Comparison of ENCODE assay signal across 12 mouse cellular contexts in the genomic region with DNA sequence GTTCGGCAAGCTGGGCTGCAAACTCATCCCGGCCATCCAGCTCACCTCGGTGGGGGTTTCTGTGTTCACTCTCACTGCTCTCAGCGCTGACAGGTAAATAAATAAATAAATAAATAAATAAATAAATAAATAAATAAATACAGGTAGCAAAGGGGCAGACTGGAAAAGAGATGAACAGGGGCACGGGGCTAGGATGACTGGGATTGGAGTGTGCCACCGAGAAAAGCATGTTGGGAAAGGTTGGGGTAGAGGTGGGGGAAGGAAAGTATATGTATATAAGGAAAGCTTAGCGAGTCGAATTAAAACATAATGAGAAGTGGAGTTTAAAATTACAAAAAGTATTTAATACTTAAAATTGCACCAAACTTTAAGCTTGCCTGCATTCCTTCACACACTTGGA. TPM values are rescaled to one million over a fixed set of nuclear protein-coding genes. Genes with fewer than 3 reads are reported as not detected.
DNase-seq lines count a peak whose midpoint lies in the region; ATAC-seq and TF ChIP-seq lines count a peak whose summit lies in the region.
"Had no signal": no experiment of that assay in that cellular context is flagged by ENCODE, and none has a peak within 500 bp of the region (broad histone marks: within the 10 kb centered on the region; RNA-seq: fewer than 3 reads in every experiment).

No protein-coding gene starts in this region.

- WGBS in heart, postnatal 0 days: 23% methylated on average over 8 of the region's 8 CpGs
- 27% methylated on average over 8 of the region's 8 CpGs for WGBS in embryonic facial prominence, embryonic 11.5 days
- 17% methylated on average over 8 of the region's 8 CpGs for WGBS in hindbrain, embryonic 13.5 days
- 19% methylated on average over 8 of the region's 8 CpGs for WGBS in midbrain, embryonic 14.5 days

- peak overlapping the region; percentile 71 for H3K4me2 ChIP-seq in heart, postnatal 0 days (ENCODE audit: low read depth, low read length)
- peak overlapping the region; percentile 60 for H3K4me2 ChIP-seq in embryonic facial prominence, embryonic 11.5 days (ENCODE audit: low read depth, low read length)
- H3K4me2 ChIP-seq in hindbrain, embryonic 13.5 days: peak overlapping the region; percentile 83
- H3K4me2 ChIP-seq in midbrain, embryonic 14.5 days (ENCODE audit: low read length): peak overlapping the region; percentile 86

- peaks cover 12% of the 10 kb centered on the region; the same call in 1 of the 2 replicates for H3K27me3 ChIP-seq in heart, postnatal 0 days (ENCODE audit: control insufficient read depth, insufficient read depth, low read length)
- H3K27me3 ChIP-seq in embryonic facial prominence, embryonic 11.5 days (ENCODE audit: control insufficient read depth, insufficient read depth, low read length): no peaks in the 10 kb centered on the region
- H3K27me3 ChIP-seq in hindbrain, embryonic 13.5 days: peaks cover 2% of the 10 kb centered on the region; the same call in 1 of the 2 replicates
- no peaks in the 10 kb centered on the region; the same call in 1 of the 2 replicates for H3K27me3 ChIP-seq in midbrain, embryonic 14.5 days (ENCODE audit: control insufficient read depth, insufficient read depth, low read length)

- TF ChIP-seq EP300 in heart, postnatal 0 days (IDR thresholded peaks at IDR 0.05; ENCODE audit: low read depth): no peak

- 0 out of 2 replicates have a peak overlapping the region, but pooled peaks have one; percentile 43 for H3K4me3 ChIP-seq in heart, postnatal 0 days (ENCODE audit: low read depth, low read length)
- peak overlapping the region; percentile 33 for H3K4me3 ChIP-seq in embryonic facial prominence, embryonic 11.5 days (ENCODE audit: low read depth, low read length)
- H3K4me3 ChIP-seq in hindbrain, embryonic 13.5 days: peak overlapping the region; percentile 44
- peak overlapping the region; percentile 36 for H3K4me3 ChIP-seq in midbrain, embryonic 14.5 days (replicated peaks; ENCODE audit: low read depth, low read length)

- ATAC-seq in heart, postnatal 0 days (ENCODE audit: insufficient read depth, low read depth): no peak
- ATAC-seq in embryonic facial prominence, embryonic 11.5 days (replicated peaks; ENCODE audit: insufficient number of reproducible peaks, low FRiP score, low TSS enrichment, low read depth): no peak
- no peak for ATAC-seq in hindbrain, embryonic 13.5 days (ENCODE audit: low FRiP score)
- 0 out of 2 replicates have a peak, but pooled peaks have one; percentile 27 for ATAC-seq in midbrain, embryonic 14.5 days (ENCODE audit: low FRiP score, low TSS enrichment)

- H3K4me1 ChIP-seq in heart, postnatal 0 days (ENCODE audit: control insufficient read depth, insufficient read depth): no peaks in the 10 kb centered on the region
- no peaks in the 10 kb centered on the region for H3K4me1 ChIP-seq in embryonic facial prominence, embryonic 11.5 days (ENCODE audit: control insufficient read depth, insufficient read depth, low read length)
- H3K4me1 ChIP-seq in hindbrain, embryonic 13.5 days (replicated peaks): peaks cover 12% of the 10 kb centered on the region
- H3K4me1 ChIP-seq in midbrain, embryonic 14.5 days (ENCODE audit: control insufficient read depth, insufficient read depth, low read length): 0 out of 2 replicates have a peak, but pooled peaks cover 12% of the 10 kb centered on the region

- no peak for TF ChIP-seq CTCF in heart, postnatal 0 days (IDR thresholded peaks at IDR 0.05; ENCODE audit: low read depth)

- H3K9me3 ChIP-seq in heart, postnatal 0 days (replicated peaks; ENCODE audit: control insufficient read depth, low read length): no peaks in the 10 kb centered on the region
- H3K9me3 ChIP-seq in embryonic facial prominence, embryonic 11.5 days (replicated peaks; ENCODE audit: control insufficient read depth, low read length): no peaks in the 10 kb centered on the region
- no peaks in the 10 kb centered on the region for H3K9me3 ChIP-seq in hindbrain, embryonic 13.5 days
- H3K9me3 ChIP-seq in midbrain, embryonic 14.5 days (ENCODE audit: control insufficient read depth, low read length): no peaks in the 10 kb centered on the region

- H3K27ac ChIP-seq in heart, postnatal 0 days (ENCODE audit: low read depth): no peak overlapping the region
- no peak overlapping the region for H3K27ac ChIP-seq in embryonic facial prominence, embryonic 11.5 days (replicated peaks; ENCODE audit: low read depth, low read length)
- H3K27ac ChIP-seq in hindbrain, embryonic 13.5 days: no peak overlapping the region
- H3K27ac ChIP-seq in midbrain, embryonic 14.5 days (replicated peaks; ENCODE audit: low read depth, low read length): no peak overlapping the region

- H3K36me3 ChIP-seq in heart, postnatal 0 days (replicated peaks; ENCODE audit: control insufficient read depth, insufficient read depth, low read length): no peaks in the 10 kb centered on the region
- H3K36me3 ChIP-seq in embryonic facial prominence, embryonic 11.5 days (replicated peaks; ENCODE audit: control insufficient read depth, insufficient read depth, low read depth, low read length): no peaks in the 10 kb centered on the region
- no peaks in the 10 kb centered on the region for H3K36me3 ChIP-seq in hindbrain, embryonic 13.5 days
- H3K36me3 ChIP-seq in midbrain, embryonic 14.5 days (ENCODE audit: control insufficient read depth, insufficient read depth, low read length): no peaks in the 10 kb centered on the region

- DNase-seq in heart, postnatal 0 days (ENCODE audit: low spot score): no peak
- no peak for DNase-seq in heart, postnatal 14 days
- no peak for DNase-seq in embryonic facial prominence, embryonic 11.5 days (ENCODE audit: low spot score)
- DNase-seq in midbrain, embryonic 14.5 days: no peak
- no peak for DNase-seq in ovary, postnatal 10 days (ENCODE audit: low spot score)
- no peak for DNase-seq in layer of hippocampus, postnatal 25 days (ENCODE audit: extremely low spot score in 1 of 2, low spot score in 1 of 2)
- no peak for DNase-seq in adrenal gland, postnatal 36 days
- DNase-seq: cerebellum, postnatal 25 days; gastrocnemius, postnatal 10 days had no signal

- intact Hi-C loops in heart, postnatal 14 days (cut with DNase I): no loop called here

- H3K9ac ChIP-seq in heart, postnatal 0 days (replicated peaks; ENCODE audit: low read depth, low read length): no peak overlapping the region
- no peak overlapping the region for H3K9ac ChIP-seq in embryonic facial prominence, embryonic 11.5 days (replicated peaks; ENCODE audit: low read length)
- peak overlapping the region; percentile 60 for H3K9ac ChIP-seq in hindbrain, embryonic 13.5 days
- peak overlapping the region; percentile 34; the same call in 1 of the 2 replicates for H3K9ac ChIP-seq in midbrain, embryonic 14.5 days (replicated peaks; ENCODE audit: low read length)

RNA-seq across cellular contexts. Expression of gene Gje1, which starts 42.6 kb away (rescaled TPM):
- total RNA-seq in heart, postnatal 0 days (2014; rRNA removed; ENCODE audit: low replicate concordance): not detected in 2 replicates
- not detected in 2 replicates for polyA plus RNA-seq in heart, postnatal 0 days (2015; fragmentation: Nextera tagmentation; extraction: Ambion mirVana)
- total RNA-seq in heart, postnatal 14 days (2021): not detected
- polyA plus RNA-seq in embryonic facial prominence, embryonic 11.5 days (2014; fragmentation: Nextera tagmentation; extraction: Ambion mirVana): 0.18 and 0.75 TPM in 2 replicates
- 0.13 TPM in 1 of 2 replicates, not detected in the other for polyA plus RNA-seq in hindbrain, embryonic 13.5 days (2015; fragmentation: Nextera tagmentation; extraction: Ambion mirVana)
- polyA plus RNA-seq in midbrain, embryonic 14.5 days (2014; fragmentation: Nextera tagmentation; extraction: Ambion mirVana): not detected in 2 replicates
- total RNA-seq in layer of hippocampus, postnatal 25 days (2021): not detected
- not detected for total RNA-seq in adrenal gland, postnatal 36 days (2021)
- total RNA-seq: gastrocnemius, postnatal 10 days; layer of hippocampus, adult 8-10 months; monocyte, adult 5-6 weeks had no signal

RNA-seq across cellular contexts. Expression of gene Nmbr, which starts 55.2 kb away (rescaled TPM):
- not detected in 2 replicates for total RNA-seq in heart, postnatal 0 days (2014; rRNA removed; ENCODE audit: low replicate concordance)
- 0.23 TPM in 1 of 2 replicates, not detected in the other for polyA plus RNA-seq in heart, postnatal 0 days (2015; fragmentation: Nextera tagmentation; extraction: Ambion mirVana)
- not detected for total RNA-seq in heart, postnatal 14 days (2021)
- 0.52 and 0.59 TPM in 2 replicates for polyA plus RNA-seq in embryonic facial prominence, embryonic 11.5 days (2014; fragmentation: Nextera tagmentation; extraction: Ambion mirVana)
- 1.0 and 1.2 TPM in 2 replicates for polyA plus RNA-seq in hindbrain, embryonic 13.5 days (2015; fragmentation: Nextera tagmentation; extraction: Ambion mirVana)
- 1.4 and 2.3 TPM in 2 replicates for polyA plus RNA-seq in midbrain, embryonic 14.5 days (2014; fragmentation: Nextera tagmentation; extraction: Ambion mirVana)
- total RNA-seq in layer of hippocampus, postnatal 25 days (2021): 1 to 10 TPM; 3.5 to 4.5 TPM
- not detected for total RNA-seq in adrenal gland, postnatal 36 days (2021)
- total RNA-seq: monocyte, adult 5-6 weeks had no signal

RNA-seq across cellular contexts. Expression of gene Vta1, which starts 55.3 kb away (rescaled TPM):
- total RNA-seq in heart, postnatal 0 days (2014; rRNA removed; ENCODE audit: low replicate concordance): 25.0 and 56.8 TPM in 2 replicates
- polyA plus RNA-seq in heart, postnatal 0 days (2015; fragmentation: Nextera tagmentation; extraction: Ambion mirVana): 66.0 and 66.9 TPM in 2 replicates
- total RNA-seq in heart, postnatal 14 days (2021): 10 to 100 TPM; 30.6 to 32.7 TPM
- polyA plus RNA-seq in embryonic facial prominence, embryonic 11.5 days (2014; fragmentation: Nextera tagmentation; extraction: Ambion mirVana): 138 and 140 TPM in 2 replicates
- 207 TPM in 2 replicates for polyA plus RNA-seq in hindbrain, embryonic 13.5 days (2015; fragmentation: Nextera tagmentation; extraction: Ambion mirVana)
- polyA plus RNA-seq in midbrain, embryonic 14.5 days (2014; fragmentation: Nextera tagmentation; extraction: Ambion mirVana): 217 and 224 TPM in 2 replicates
- total RNA-seq in layer of hippocampus, postnatal 25 days (2021): 10 to 100 TPM; 70.4 to 75.2 TPM
- 10 to 100 TPM; 60.8 to 62.5 TPM for total RNA-seq in adrenal gland, postnatal 36 days (2021)

Comparison
In these comparisons a context has a peak if more than half of its experiments do, and no peak if none do; other contexts are left out.
1. H3K9ac ChIP-seq: peak in hindbrain, embryonic 13.5 days (single experiment) and midbrain, embryonic 14.5 days (single experiment); none in heart, postnatal 0 days (single experiment) and embryonic facial prominence, embryonic 11.5 days (single experiment).
2. Peak in every context shown above with its lines, with median percentiles within 50 percentile points of each other: H3K4me2 ChIP-seq and H3K4me3 ChIP-seq.